Mouse (Mus musculus) forebrain, postnatal 0 days (tissue): ENCODE measurements around the gene Troap. TPM values are rescaled to one million over a fixed set of nuclear protein-coding genes. Genes with fewer than 3 reads are reported as not detected.

Source experiments
- ATAC-seq: fragments of 200-750 bp; cut with Nextera tagmentation; 2 replicates; pipeline ENCODE4 v1.8.0; 2017; ENCODE audit warnings: mild to moderate bottlenecking, moderate library complexity
- DNase-seq: peaks from one replicate; pipeline ENCODE4 v3.0.0-alpha.2; 2015
- H3K27ac ChIP-seq: fragments of 300-500 bp; sonication (generic); 2 replicates; pipeline ENCODE4 v1.5.1; 2014; ENCODE audit warnings: low read depth, mild to moderate bottlenecking, antibody characterized with exemption, low read length, moderate library complexity, mixed read lengths
- H3K27me3 ChIP-seq: fragments of 300-500 bp; sonication (generic); 2 replicates; pipeline ENCODE4 v1.6.1; 2014; ENCODE audit warnings: mild to moderate bottlenecking, low read length, mixed read lengths; ENCODE audit not compliant: insufficient read depth
- H3K36me3 ChIP-seq: fragments of 300-500 bp; sonication (generic); 2 replicates; pipeline ENCODE4 v1.6.1; 2014; ENCODE audit warnings: mild to moderate bottlenecking, moderate library complexity; ENCODE audit not compliant: insufficient read depth
- H3K4me1 ChIP-seq: fragments of 300-500 bp; sonication (generic); 2 replicates; pipeline ENCODE4 v1.6.1; 2014; ENCODE audit warnings: antibody characterized with exemption; ENCODE audit not compliant: insufficient read depth
- H3K4me2 ChIP-seq: fragments of 300-500 bp; sonication (generic); 2 replicates; pipeline ENCODE4 v1.6.1; 2014; ENCODE audit warnings: low read depth, mild to moderate bottlenecking, moderate library complexity
- H3K4me3 ChIP-seq: fragments of 300-500 bp; sonication (generic); 2 replicates; pipeline ENCODE4 v1.5.1; 2014; ENCODE audit warnings: low read depth, low read length, mixed read lengths
- H3K9ac ChIP-seq: fragments of 300-500 bp; sonication (generic); 2 replicates; pipeline ENCODE4 v1.6.1; 2014; ENCODE audit warnings: mild to moderate bottlenecking
- H3K9me3 ChIP-seq: fragments of 300-500 bp; sonication (generic); 2 replicates; pipeline ENCODE4 v1.6.1; 2016; ENCODE audit warnings: low read length
- CTCF ChIP-seq: sonication (generic); IDR thresholded peaks from 2 replicates; pipeline ENCODE4 v1.5.1; 2016; ENCODE audit warnings: antibody characterized with exemption, control low read depth, low read depth
- WGBS: fragments of 180-500 bp; shearing (Covaris S2); extraction: QIAGEN DNeasy Blood & Tissue Kit; methylation state at CpG from one replicate; pipeline ENCODE4 v1.1.7; 2014; 5-methylcytosine and 5-hydroxymethylcytosine counted together
- polyA plus RNA-seq: library from polyadenylated mRNA; unstranded; fragments of >200 nt; fragmentation: Nextera tagmentation; extraction: Ambion mirVana; gene quantifications from 2 replicates; pipeline ENCODE4 v1.2.1, GENCODE M21; 2015
- total RNA-seq: library from RNA; depleted of rRNA; stranded (reverse); fragments of >200 nt; gene quantifications from 2 replicates; pipeline ENCODE4 v1.2.3, GENCODE M21; 2014

The Troap gene
- total and polyA plus RNA-seq, 2 experiments from 2014 or later = 3.1 to 3.9 TPM

- 6% methylated on average over 9 of the region's 9 CpGs for WGBS
- H3K4me1 ChIP-seq = no peaks in the 10 kb centered on the region
- peak; percentile 54 for TF ChIP-seq CTCF
- no peak overlapping the region for H3K9ac ChIP-seq
- no peaks in the 10 kb centered on the region for H3K9me3 ChIP-seq
- no peak for DNase-seq
- 0 out of 2 replicates have a peak overlapping the region, but pooled peaks have one; percentile 6 for H3K4me2 ChIP-seq
- no peaks in the 10 kb centered on the region for H3K27me3 ChIP-seq
- H3K4me3 ChIP-seq = no peak overlapping the region
- ATAC-seq = no peak
- H3K27ac ChIP-seq = no peak overlapping the region
- no peaks in the 10 kb centered on the region for H3K36me3 ChIP-seq
These were observed 39.1 kb downstream of the Troap start for GRCm38 (mm10) chr15:99113396-99113975.

GRCm38 (mm10) chr15:99114312-99115064 lies 40.1 kb downstream of the Troap start:
- no peak overlapping the region for H3K4me3 ChIP-seq
- ATAC-seq (no peak), DNase-seq (no peak)
- H3K4me1 ChIP-seq = no peaks in the 10 kb centered on the region
- WGBS = 53% methylated on average over 14 of the region's 14 CpGs
- H3K27ac ChIP-seq = no peak overlapping the region
- TF ChIP-seq CTCF = no peak
- H3K9me3 ChIP-seq = no peaks in the 10 kb centered on the region
- H3K36me3 ChIP-seq = no peaks in the 10 kb centered on the region
- no peaks in the 10 kb centered on the region for H3K27me3 ChIP-seq
- H3K9ac ChIP-seq = no peak overlapping the region
- H3K4me2 ChIP-seq = no peak overlapping the region

GRCm38 (mm10) chr15:99115065-99115423 lies 40.7 kb downstream of the Troap start:
- Histone ChIP-seq H3K4me1 (no peaks in the 10 kb centered on the region), H3K9ac (no peak overlapping the region), H3K4me3 (no peak overlapping the region), H3K4me2 (no peak overlapping the region), H3K36me3 (no peaks in the 10 kb centered on the region), H3K27ac (no peak overlapping the region), H3K27me3 (no peaks in the 10 kb centered on the region), H3K9me3 (no peaks in the 10 kb centered on the region)
- no peak for DNase-seq
- no peak for TF ChIP-seq CTCF
- 89% methylated on average over 7 of the region's 7 CpGs for WGBS
- ATAC-seq = no peak

GRCm38 (mm10) chr15:99116539-99116938 lies 42.2 kb downstream of the Troap start:
- H3K27ac ChIP-seq = no peak overlapping the region
- 62% methylated on average over 11 of the region's 11 CpGs for WGBS
- no peak overlapping the region for H3K4me3 ChIP-seq
- ATAC-seq = no peak
- no peak overlapping the region for H3K9ac ChIP-seq
- no peaks in the 10 kb centered on the region for H3K36me3 ChIP-seq
- H3K4me1 ChIP-seq = no peaks in the 10 kb centered on the region
- H3K27me3 ChIP-seq = no peaks in the 10 kb centered on the region
- H3K4me2 ChIP-seq = no peak overlapping the region
- no peaks in the 10 kb centered on the region for H3K9me3 ChIP-seq
- TF ChIP-seq CTCF = no peak
- no peak for DNase-seq

DNA sequence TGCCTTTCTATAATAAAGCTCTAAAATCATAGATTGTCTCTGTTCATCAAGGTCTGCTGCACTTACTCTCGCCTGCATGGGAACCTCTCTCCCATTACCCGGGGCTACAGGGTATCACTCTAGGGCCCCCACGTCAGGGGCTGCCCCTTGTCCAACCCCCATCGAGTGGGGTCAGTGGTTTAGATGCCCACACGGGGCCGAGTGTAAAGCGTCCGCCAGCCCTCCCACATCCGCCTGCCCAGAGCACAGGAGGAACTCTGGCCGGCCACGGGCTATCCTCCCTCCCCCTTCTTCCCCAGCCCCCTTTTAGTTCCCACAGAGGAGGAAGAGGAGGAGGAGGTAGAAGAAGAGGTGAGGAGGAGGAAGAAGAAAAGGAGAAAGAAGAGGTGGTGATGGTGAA lies 46.4 kb downstream of the Troap start:
- Histone ChIP-seq H3K9ac (no peak overlapping the region), H3K27me3 (no peaks in the 10 kb centered on the region), H3K9me3 (no peaks in the 10 kb centered on the region), H3K4me2 (no peak overlapping the region), H3K4me1 (0 out of 2 replicates have a peak, but pooled peaks cover 5% of the 10 kb centered on the region), H3K4me3 (no peak overlapping the region), H3K36me3 (no peaks in the 10 kb centered on the region), H3K27ac (no peak overlapping the region)
- ATAC-seq = no peak
- TF ChIP-seq CTCF = no peak
- WGBS = 18% methylated on average over 11 of the region's 11 CpGs
- DNase-seq = no peak

DNA sequence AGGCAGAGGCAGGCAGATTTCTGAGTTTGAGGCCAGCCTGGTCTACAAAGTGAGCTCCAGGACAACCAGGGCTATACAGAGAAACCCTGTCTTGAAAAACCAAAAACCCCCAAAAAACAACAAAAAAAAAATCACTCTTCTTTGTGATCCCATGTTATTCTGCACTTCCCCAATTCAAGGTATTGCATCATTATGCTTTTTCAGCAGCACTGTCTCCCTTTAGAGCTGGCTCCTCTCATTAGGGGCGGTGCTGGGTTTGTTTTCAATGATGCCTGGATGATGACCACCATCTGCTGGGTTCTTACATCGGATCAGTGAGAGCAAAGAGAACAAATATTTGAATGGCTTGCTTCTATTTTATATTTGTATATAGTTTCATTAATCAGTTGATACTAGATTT lies 48.3 kb downstream of the Troap start:
- Histone ChIP-seq H3K4me1 (peaks cover 7% of the 10 kb centered on the region; the same call in 1 of the 2 replicates), H3K9me3 (no peaks in the 10 kb centered on the region), H3K9ac (no peak overlapping the region), H3K4me2 (no peak overlapping the region), H3K36me3 (no peaks in the 10 kb centered on the region), H3K27ac (no peak overlapping the region), H3K27me3 (no peaks in the 10 kb centered on the region), H3K4me3 (no peak overlapping the region)
- no peak for TF ChIP-seq CTCF
- ATAC-seq (no peak), DNase-seq (no peak)
- 79% methylated on average over 2 of the region's 2 CpGs for WGBS

- peak within 1 kb of the TSS; percentile 90 for H3K4me2 ChIP-seq
- H3K36me3 ChIP-seq = no peaks in the 10 kb centered on the region
- TF ChIP-seq CTCF = no peak
- ATAC-seq (no peak), DNase-seq (no peak)
- no peaks in the 10 kb centered on the region for H3K9me3 ChIP-seq
- peak within 1 kb of the TSS; percentile 87 for H3K9ac ChIP-seq
- peaks cover 11% of the 10 kb centered on the region for H3K4me1 ChIP-seq
- peak within 1 kb of the TSS; percentile 88 for H3K4me3 ChIP-seq
- peak within 1 kb of the TSS; percentile 92 for H3K27ac ChIP-seq
- no peaks in the 10 kb centered on the region for H3K27me3 ChIP-seq
- 1% methylated on average over 12 of the region's 12 CpGs for WGBS
These were observed 51.3 kb downstream of the Troap start, which contains the start of gene Spats2 for GRCm38 (mm10) chr15:99125711-99126080. Gene Spats2, plus strand, starts transcription at chr15:99125916.
